Mouse (Mus musculus) C2C12 (cell line): ENCODE data around the gene Erf. TPM values are rescaled to one million over a fixed set of nuclear protein-coding genes. Genes with fewer than 3 reads are reported as not detected.
"Not testable (repeated sequence)": the region's sequence is repeated elsewhere in the genome, so short reads cannot be mapped to it uniquely, and the experiment has no call there.

ENCODE experiments used
- H3K27me3 ChIP-seq: one replicate; pipeline ENCODE4 v1.6.1; 2011; ENCODE audit not compliant: control insufficient read depth, insufficient read depth, insufficient read length
- H3K36me3 ChIP-seq: one replicate; pipeline ENCODE4 v1.6.1; 2011; ENCODE audit not compliant: control insufficient read depth, insufficient read depth
- H3K4me3 ChIP-seq: one replicate; pipeline ENCODE4 v1.5.1; 2011; ENCODE audit warnings: mild to moderate bottlenecking, control low read depth; ENCODE audit not compliant: poor library complexity, insufficient read depth, severe bottlenecking
- H3K79me2 ChIP-seq: one replicate; pipeline ENCODE4 v1.6.1; 2011; ENCODE audit not compliant: control insufficient read depth, insufficient read depth
- H3K79me3 ChIP-seq: one replicate; pipeline ENCODE4 v1.6.1; 2011; ENCODE audit warnings: low read depth, control low read depth
- H3ac ChIP-seq: one replicate; pipeline ENCODE3; 2011; ENCODE audit warnings: low read depth; ENCODE audit not compliant: control insufficient read depth, insufficient read length
- CEBPB ChIP-seq: IDR thresholded peaks from one replicate; pipeline ENCODE4 v1.6.1; 2011; ENCODE audit warnings: low read depth, mild to moderate bottlenecking, control low read depth, moderate library complexity
- CTCF ChIP-seq: IDR thresholded peaks from one replicate; pipeline ENCODE4 v1.5.1; 2011; ENCODE audit not compliant: control insufficient read depth, insufficient read depth, insufficient read length
- FOSL1 ChIP-seq: IDR thresholded peaks from one replicate; pipeline ENCODE4 v1.8.0; 2011; ENCODE audit warnings: mild to moderate bottlenecking, low read length; ENCODE audit not compliant: poor library complexity, insufficient read depth, severe bottlenecking
- MAX ChIP-seq: IDR thresholded peaks from one replicate; pipeline ENCODE4 v1.6.1; 2011; ENCODE audit warnings: mild to moderate bottlenecking, control low read depth
- MYOD1 ChIP-seq: IDR thresholded peaks from one replicate; pipeline ENCODE4 v1.6.1; 2011; ENCODE audit warnings: low read depth; ENCODE audit not compliant: control insufficient read depth, insufficient read length
- MYOG ChIP-seq: IDR thresholded peaks from one replicate; pipeline ENCODE4 v1.6.1; 2011; ENCODE audit not compliant: control insufficient read depth, insufficient read length; ENCODE audit errors: extremely low read depth
- USF1 ChIP-seq: IDR thresholded peaks from one replicate; pipeline ENCODE4 v1.6.1; 2011; ENCODE audit warnings: low read depth, mild to moderate bottlenecking, control low read depth, moderate library complexity
- polyA plus RNA-seq: library from polyadenylated mRNA; unstranded; fragments of >200 nt; fragmentation: generic; extraction: Trizol; gene quantifications from one replicate; pipeline ENCODE4 v1.2.1, GENCODE M21; 2012; ENCODE audit warnings: missing spikeins

The Erf gene
- polyA plus RNA-seq, 1 experiment = 61.8 TPM

GRCm38 (mm10) chr7:25269545-25270271 is 19.1 kb upstream of the Erf start:
- peaks cover 3% of the 10 kb centered on the region for H3K79me3 ChIP-seq
- no peaks in the 10 kb centered on the region for H3K36me3 ChIP-seq
- no peak overlapping the region for H3ac ChIP-seq
- no peaks in the 10 kb centered on the region for H3K27me3 ChIP-seq
- no peak for TF ChIP-seq USF1
- TF ChIP-seq MYOG = no peak
- no peak for TF ChIP-seq CTCF
- TF ChIP-seq MAX = no peak
- TF ChIP-seq MYOD1 = no peak
- TF ChIP-seq CEBPB = no peak
- TF ChIP-seq FOSL1 = no peak
- H3K4me3 ChIP-seq = no peak overlapping the region
- H3K79me2 ChIP-seq = no peaks in the 10 kb centered on the region

- Histone ChIP-seq H3K79me2 (no peaks in the 10 kb centered on the region), H3ac (peak overlapping the region; percentile 50), H3K4me3 (peak overlapping the region; percentile 49), H3K27me3 (no peaks in the 10 kb centered on the region), H3K79me3 (peaks cover 3% of the 10 kb centered on the region), H3K36me3 (no peaks in the 10 kb centered on the region)
- no peak for TF ChIP-seq USF1
These were observed 18.5 kb upstream of the Erf start for GRCm38 (mm10) chr7:25269029-25269428.

DNA sequence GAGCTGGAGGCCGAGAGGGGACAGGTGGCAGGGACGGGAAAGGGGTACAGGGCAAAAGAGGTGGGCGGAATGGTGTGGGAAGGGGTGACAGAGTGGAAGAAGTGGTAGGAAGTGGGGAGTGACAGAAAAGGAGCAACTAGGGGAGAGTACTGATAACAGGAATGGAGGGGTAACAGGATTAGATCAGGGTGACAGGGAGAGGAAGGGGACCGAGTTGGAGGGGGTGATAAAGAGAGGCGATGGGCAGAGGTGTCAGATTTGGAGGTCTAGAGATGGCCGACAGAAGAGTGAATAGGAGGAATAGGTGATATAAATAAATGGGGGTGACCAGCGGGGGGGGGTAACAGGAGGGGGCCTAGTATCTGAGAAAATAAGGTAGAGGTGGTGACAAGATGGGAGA is 18.0 kb upstream of the Erf start:
- Histone ChIP-seq H3K36me3 (no peaks in the 10 kb centered on the region), H3K79me3 (peaks cover 3% of the 10 kb centered on the region), H3K27me3 (no peaks in the 10 kb centered on the region), H3K4me3 (peak overlapping the region; percentile 49), H3K79me2 (no peaks in the 10 kb centered on the region), H3ac (peak overlapping the region; percentile 50)
- TF ChIP-seq CEBPB (no peak), MYOG (no peak), FOSL1 (no peak), USF1 (no peak), CTCF (no peak)

DNA sequence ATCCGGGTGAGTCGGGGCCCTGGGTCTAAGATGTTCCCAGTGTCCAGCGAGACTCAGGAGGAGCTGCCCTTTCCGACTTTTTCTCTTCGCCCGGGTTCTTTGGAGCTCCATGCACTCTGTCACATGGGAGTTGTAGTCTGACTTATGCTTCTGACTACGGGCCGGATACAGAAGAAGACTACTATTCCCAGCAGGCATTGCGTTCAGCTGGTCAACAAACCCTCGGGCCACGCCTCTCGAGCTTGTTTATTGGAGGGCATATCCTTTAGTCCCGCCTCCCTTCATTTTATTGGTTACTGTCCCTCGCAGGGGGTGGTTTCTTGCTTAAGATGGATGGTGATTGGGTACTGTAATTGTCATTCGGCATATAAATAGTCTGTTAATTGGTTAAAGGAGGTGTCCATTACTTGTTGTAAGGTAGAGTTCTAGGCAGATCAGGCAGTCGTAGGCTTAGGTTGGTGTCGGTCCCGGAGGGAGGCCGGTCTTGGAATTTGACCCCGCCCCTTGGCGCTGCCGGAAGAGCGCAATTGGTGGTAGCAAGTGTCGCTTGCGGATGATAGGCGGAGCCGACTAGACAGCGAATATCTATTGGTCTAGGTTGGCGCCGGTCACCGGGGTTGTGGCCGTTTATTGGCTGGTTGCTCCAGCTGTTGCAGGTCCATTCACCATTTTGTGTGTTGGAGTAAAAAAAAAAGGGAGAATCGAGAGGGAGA is 17.3 kb upstream of the Erf start:
- no peaks in the 10 kb centered on the region for H3K79me2 ChIP-seq
- TF ChIP-seq MAX = peak; percentile 27
- TF ChIP-seq MYOD1 = no peak
- peak overlapping the region; percentile 77 for H3ac ChIP-seq
- H3K79me3 ChIP-seq = peaks cover 3% of the 10 kb centered on the region
- H3K4me3 ChIP-seq = peak overlapping the region; percentile 49
- no peaks in the 10 kb centered on the region for H3K27me3 ChIP-seq
- H3K36me3 ChIP-seq = no peaks in the 10 kb centered on the region

DNA sequence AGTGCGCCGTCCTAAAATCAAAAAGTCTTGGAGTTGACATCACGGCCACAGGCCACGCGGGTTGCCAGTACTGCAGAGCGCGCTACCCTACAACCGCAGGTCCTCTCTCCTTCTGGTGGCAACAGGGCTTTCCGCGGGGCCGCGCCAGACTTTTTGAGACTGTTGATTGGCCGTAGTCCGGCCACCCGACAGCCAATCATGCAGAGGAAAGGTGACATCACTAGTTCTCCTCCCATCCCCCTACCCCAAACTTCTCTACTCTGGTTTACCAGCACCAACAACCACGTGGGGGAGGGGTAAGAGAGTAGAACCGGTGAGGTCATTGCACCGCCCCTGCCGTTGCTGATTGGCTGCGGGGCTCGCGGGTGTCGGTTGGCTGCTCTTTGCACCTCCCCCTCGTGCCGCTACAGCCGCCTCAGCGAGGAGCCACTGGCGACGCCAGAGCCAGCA is 16.8 kb upstream of the Erf start, which contains the start of gene Cic:
TSS of gene Cic (plus strand) at position 404 of the 450 bp plus-strand sequence.
- H3K4me3 ChIP-seq = peak within 1 kb of the TSS; percentile 49
- H3K36me3 ChIP-seq = no peaks in the 10 kb centered on the region
- H3K79me2 ChIP-seq = no peaks in the 10 kb centered on the region
- H3ac ChIP-seq = peak within 1 kb of the TSS; percentile 77
- TF ChIP-seq CTCF (no peak), MAX (peak; percentile 71), USF1 (peak; percentile 64), MYOD1 (no peak), MYOG (no peak), CEBPB (no peak), FOSL1 (no peak)
- H3K79me3 ChIP-seq = peaks cover 3% of the 10 kb centered on the region
- H3K27me3 ChIP-seq = no peaks in the 10 kb centered on the region

- Histone ChIP-seq H3K27me3 (no peaks in the 10 kb centered on the region), H3K79me3 (peaks cover 3% of the 10 kb centered on the region), H3K79me2 (no peaks in the 10 kb centered on the region), H3K4me3 (no peak overlapping the region), H3ac (no peak overlapping the region), H3K36me3 (no peaks in the 10 kb centered on the region)
- TF ChIP-seq FOSL1 = no peak
- TF ChIP-seq MYOG = no peak
- no peak for TF ChIP-seq USF1
- no peak for TF ChIP-seq MYOD1
- TF ChIP-seq CTCF = no peak
- TF ChIP-seq MAX = no peak
- no peak for TF ChIP-seq CEBPB
These were observed 15.8 kb upstream of the Erf start for GRCm38 (mm10) chr7:25266180-25266962.

DNA sequence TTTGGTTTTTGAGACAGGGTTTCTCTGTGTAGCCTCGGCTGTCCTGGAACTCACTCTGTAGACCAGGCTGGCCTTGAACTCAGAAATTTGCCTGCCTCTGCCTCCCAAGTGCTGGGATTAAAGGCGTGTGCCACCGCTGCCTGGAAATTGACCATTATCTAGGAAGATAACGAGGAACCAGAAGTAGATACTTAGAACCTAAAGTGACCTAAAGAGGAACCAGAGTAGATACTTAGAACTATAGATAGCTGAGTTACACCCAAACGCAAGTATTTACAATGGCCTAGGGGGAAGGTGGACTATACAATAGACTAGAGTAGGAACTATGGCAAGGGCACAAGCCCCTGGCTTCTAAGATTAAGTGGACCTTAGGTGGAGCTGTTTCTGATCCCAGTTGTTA is 15.2 kb upstream of the Erf start:
- not testable (repeated sequence) for H3K4me3 ChIP-seq, H3K36me3 ChIP-seq, H3K27me3 ChIP-seq, H3K79me2 ChIP-seq, H3ac ChIP-seq, H3K79me3 ChIP-seq
